Mouse (Mus musculus) gastrocnemius, adult 18-20 months (tissue): ENCODE measurements around the gene Rack1. TPM values are rescaled to one million over a fixed set of nuclear protein-coding genes. Genes with fewer than 3 reads are reported as not detected.
"Not testable (repeated sequence)": the region's sequence is repeated elsewhere in the genome, so short reads cannot be mapped to it uniquely, and the experiment has no call there.

ENCODE experiments used
- DNase-seq: peaks from one replicate; pipeline ENCODE4 v3.0.0; 2021; ENCODE audit warnings: low spot score
- total RNA-seq, 2 experiments: library from RNA; stranded (reverse); gene quantifications; 2 replicates each; pipeline ENCODE4 v1.2.3; 2021

Gene Rack1
- total RNA-seq, 2 experiments from 2014 or later: 383 to 411 TPM

- no peak for DNase-seq
Measured at GRCm38 (mm10) chr11:48817794-48818193, 17.7 kb downstream of the Rack1 start.

DNA sequence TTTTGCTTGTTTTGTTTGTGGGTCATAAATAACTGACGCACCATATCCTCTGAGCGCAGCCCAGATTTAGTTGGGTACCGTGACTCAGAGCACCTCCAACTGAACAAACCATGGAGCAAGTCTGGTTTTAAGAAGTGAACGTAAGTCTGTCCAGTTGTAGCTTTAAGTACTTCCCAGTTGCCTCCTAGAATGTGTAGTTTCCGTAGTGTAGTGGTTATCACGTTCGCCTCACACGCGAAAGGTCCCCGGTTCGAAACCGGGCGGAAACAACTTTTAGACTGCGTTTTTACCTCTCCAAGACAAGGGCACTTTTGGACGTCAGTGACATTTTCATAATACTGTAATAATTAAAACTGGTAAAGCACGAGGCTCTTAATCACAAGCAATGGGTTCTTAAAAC lies 18.2 kb downstream of the Rack1 start:
- DNase-seq: peak; percentile 92

DNA sequence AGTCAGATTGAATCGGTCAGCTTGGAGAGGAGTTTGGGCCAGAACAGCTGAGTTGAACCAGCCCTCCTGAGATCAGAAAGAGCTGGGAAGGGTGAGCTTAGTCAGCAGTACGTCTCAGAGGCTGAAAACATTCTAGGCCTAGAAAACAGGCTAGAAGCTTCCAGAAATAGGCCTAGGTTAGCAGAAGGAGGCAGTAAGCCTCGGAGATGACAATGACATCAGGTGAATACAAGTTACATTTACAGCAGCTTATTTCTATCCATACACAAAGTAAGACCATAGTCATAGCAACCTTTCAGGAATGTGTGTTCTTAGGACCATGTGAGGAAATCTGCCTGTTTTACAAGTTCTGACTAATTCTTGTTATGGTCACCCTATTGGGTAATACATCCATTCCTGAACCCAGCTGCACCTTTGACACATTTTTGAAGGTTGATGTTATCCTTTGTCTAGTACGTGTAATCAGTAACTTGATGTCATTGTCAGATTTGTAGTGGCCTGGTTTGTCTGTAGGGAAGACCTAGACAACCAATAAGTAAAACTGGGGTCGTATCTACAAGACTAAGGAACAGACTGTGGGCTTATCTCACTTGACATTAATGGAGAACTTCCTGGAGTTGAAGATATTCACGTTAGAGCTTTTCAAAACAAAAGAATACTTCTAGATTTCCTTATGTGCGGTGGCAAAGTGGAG lies 19.6 kb downstream of the Rack1 start:
- DNase-seq: no peak

DNA sequence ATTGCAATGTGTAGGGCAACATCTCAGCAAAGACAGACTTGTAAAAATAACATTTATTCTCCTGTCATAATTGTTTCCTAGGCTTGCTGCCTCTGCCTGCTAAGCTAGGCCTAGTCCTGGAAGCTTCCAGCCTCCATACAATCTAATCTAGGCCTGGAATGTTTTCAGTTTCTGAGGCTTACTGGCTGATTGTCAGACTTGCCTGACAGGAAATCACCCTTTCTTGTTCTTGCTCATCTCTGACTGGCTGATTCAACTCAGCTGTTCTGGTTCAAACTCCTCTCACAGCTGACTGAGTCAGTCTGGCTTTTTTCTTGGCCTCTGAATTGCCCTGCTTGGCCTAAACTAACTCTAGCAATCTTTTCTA lies 20.2 kb downstream of the Rack1 start:
- no peak for DNase-seq

- DNase-seq: not testable (repeated sequence)
Measured at GRCm38 (mm10) chr11:48821299-48821698, 21.2 kb downstream of the Rack1 start.

DNA sequence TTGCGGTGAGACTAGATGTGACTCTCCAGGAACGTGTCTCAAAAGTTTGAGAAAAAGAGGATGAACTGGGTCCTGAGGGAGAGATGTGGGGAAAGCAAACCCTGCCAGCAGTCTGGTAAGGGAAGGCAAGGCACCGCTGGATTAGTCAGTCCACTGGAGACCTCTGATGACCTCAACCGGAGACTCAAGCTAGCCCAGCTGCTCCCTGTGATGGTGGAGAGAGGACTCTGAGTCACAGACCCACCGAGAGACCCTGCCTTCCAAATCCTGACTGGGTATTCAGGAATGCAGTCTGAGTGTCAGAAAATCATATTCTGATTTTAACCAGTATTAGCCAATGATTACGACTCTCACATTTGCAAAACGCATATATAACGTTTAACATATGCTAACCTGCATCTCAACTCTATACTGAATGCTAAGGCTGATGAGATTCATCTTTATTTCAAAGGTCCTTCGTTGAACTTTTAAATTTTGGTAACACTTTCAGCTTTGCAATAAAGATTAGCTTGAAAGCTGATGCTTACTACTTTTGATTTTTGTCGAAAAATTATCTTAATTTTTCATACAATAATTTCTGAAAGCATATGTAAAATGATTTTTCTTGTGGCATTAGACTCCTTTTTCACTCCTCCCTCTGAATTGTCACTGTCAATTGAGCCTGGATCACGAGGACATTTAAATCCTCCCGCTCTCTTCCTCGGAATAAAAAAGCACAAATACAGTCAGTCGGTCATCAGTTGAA lies 22.8 kb downstream of the Rack1 start:
- no peak for DNase-seq

- peak; percentile 60 for DNase-seq
Measured at GRCm38 (mm10) chr11:48823536-48823972, 23.4 kb downstream of the Rack1 start.

DNA sequence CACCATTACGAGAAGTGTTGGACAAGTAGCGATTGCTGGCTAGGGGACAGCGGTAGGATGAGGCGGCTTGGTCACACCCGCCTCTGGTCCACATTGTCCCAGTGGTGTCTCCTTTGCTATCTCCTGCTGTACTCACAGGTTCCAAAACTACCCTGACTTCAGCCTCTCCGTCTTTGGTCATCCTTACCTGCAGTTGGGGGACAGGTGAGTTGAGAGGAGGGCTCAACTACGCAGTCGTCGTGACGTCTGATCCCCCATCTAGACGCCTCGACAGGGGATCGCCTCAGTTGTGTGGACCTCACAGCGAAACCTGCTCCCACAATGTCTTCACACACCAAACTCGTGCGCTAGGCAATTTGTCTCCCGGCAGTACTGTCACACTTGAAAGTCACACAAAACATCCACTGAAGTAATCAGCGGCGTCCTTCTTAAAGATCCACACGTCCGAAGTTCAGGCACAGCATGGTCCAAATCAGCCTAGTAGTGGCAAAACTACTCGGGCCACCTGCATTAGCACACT lies 24.2 kb downstream of the Rack1 start:
- no peak for DNase-seq

DNA sequence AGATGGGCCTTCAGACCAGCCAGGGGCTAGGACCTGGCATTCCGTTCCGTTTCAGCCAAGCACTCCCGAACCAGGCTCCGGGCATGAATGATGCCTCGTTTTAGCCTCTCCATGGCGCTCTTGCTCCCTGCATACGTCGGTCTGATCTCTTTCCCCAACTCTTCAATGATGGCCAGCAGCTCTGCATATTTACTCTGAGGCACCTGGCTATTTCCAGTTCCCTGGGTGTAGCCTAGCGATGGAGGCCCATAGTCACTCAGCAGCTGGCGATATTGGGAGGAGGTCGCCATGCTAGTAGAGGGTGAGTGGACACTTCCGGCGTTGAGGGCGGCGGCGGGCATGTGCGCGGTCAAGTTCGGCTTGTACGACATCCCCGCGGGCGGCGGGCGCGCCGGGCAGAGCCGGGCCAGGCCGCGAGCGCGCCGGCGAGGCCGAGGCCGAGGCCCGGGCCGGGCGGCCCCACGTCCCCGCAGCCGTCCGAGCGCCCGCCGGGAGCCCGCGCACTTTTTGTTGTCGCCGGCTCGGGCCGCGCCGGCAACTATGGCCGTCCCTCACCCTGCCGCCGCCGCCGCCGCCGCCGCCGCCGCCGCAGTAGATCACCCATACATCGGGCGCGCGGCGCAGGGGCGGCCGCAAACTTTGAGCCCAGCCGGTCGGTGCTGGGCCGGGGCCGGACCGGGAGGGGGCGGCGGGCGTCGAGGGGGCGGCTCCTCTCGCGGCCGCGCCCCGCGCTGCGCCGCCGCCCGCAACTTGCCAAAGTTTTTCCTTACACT lies 26.0 kb downstream of the Rack1 start, which contains the start of the genes Trim7 and Gm12184:
Gene Trim7, plus strand, starts transcription at position 162 of the 773 bp plus-strand sequence.
Gene Gm12184, minus strand, starts transcription at position 677 of the 773 bp plus-strand sequence.
- not testable (repeated sequence) for DNase-seq

- no peak for DNase-seq
Measured at GRCm38 (mm10) chr11:48826752-48827096, 26.6 kb downstream of the Rack1 start.

- DNase-seq: no peak
Measured at GRCm38 (mm10) chr11:48827926-48828325, 27.8 kb downstream of the Rack1 start.

- no peak for DNase-seq
Measured at GRCm38 (mm10) chr11:48830279-48830678, 30.1 kb downstream of the Rack1 start.

- no peak for DNase-seq
Measured at GRCm38 (mm10) chr11:48831273-48831672, 31.1 kb downstream of the Rack1 start.

DNA sequence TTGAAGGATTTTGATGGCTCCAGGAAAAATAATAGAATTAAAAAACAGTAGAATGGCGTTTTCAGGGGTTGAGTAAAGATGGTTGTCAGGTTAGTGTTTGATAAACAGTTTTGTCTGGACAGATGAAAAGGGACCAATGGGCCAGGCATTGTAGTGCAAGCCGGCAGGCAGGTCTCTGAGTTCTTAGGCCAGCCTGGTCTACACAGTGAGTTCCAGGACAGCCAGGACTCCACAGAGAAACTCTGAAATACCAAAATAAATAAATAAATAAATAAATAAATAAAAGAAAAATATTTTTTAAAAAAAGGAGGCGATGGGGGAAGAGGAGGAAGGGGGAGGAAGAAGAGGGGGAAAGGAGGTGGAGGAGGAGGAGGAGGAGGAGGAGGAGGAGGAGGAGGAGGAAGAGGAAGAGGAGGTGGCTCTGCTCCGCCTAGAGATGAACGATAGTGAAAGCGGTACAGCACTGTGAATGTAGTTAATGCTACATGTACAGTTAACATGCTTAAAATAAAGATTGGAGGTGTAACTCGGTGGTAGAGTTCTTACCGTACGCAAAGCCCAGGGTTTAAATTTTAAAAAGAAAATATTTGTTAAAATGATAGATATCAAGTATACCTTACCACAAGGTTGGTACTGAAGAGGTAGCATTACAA lies 33.1 kb downstream of the Rack1 start:
- no peak for DNase-seq

DNA sequence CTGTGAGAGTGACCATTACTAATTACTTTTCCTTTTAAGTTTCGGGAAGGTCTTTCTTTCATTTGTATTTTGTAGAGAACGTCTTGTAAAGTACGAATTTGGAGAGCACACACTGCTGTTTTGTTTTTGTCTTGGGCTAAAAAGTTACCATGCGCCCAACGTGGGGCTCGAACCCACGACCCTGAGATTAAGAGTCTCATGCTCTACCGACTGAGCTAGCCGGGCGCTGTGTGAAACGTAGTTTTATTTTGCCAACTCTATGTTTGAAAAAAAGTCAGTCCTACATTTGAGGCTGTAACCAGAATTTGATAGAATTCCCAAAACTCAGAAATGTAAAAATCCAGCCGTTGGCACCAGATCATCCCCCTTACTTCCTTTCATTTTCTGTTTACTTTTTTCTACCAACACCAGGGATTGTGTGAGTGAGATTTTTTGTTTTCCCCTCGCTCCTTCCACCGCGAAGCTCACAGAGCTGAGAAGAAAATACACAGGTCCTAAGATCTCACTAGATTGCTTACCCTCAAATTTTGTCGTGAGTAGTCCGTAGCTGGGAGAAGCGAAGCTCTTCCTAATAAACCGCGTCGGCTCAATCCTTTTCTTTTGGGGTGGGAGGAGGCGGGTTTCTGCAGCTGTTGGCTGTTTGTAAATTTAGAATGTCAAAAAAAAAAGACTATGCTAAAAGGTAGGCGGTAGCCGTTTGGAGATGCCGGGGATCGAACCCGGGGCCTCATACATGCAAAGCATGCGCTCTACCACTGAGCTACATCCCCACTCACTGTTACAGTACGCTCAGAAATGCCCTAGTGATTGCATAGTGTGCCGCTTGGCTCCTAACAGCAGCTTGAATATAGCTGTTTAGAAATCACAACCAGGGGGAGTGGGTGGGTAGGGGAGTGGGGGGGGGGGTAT lies 33.9 kb downstream of the Rack1 start:
- peak; percentile 89 for DNase-seq

DNA sequence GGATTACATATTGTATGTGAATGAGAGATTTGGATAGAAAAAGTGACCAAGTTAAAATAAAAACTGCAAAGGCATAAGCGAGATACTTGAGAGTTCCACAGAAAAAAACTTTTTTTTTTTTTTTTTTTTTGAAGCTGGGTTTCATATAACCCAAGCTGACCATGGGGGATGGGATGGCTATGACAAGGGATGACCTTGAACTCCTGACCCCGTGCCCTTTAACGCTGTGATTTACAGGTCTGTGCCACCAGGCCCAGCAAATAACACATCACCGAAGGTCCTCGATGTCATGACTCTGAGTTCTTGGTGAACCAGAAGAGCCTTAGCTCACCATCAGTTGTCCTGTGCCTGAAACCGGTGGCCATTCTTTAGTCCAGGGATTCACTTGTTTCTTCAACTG lies 35.8 kb downstream of the Rack1 start:
- DNase-seq: no peak

DNA sequence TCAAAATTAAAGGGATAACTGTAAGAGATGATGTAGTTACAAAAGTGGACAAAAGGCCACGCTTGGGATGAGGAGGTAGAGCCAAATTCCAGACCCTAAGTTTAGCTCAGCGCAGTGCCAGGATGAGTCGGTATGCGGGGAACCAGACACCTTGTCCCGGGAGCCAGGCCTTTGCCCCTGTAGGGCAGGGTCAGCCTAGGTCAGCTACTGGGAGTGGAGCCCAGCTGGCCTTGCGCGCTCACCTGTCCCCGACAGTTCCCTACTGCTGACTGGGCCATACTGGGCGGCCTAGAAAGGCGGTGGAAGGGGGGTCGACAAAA lies 36.8 kb downstream of the Rack1 start:
- peak; percentile 87 for DNase-seq

DNA sequence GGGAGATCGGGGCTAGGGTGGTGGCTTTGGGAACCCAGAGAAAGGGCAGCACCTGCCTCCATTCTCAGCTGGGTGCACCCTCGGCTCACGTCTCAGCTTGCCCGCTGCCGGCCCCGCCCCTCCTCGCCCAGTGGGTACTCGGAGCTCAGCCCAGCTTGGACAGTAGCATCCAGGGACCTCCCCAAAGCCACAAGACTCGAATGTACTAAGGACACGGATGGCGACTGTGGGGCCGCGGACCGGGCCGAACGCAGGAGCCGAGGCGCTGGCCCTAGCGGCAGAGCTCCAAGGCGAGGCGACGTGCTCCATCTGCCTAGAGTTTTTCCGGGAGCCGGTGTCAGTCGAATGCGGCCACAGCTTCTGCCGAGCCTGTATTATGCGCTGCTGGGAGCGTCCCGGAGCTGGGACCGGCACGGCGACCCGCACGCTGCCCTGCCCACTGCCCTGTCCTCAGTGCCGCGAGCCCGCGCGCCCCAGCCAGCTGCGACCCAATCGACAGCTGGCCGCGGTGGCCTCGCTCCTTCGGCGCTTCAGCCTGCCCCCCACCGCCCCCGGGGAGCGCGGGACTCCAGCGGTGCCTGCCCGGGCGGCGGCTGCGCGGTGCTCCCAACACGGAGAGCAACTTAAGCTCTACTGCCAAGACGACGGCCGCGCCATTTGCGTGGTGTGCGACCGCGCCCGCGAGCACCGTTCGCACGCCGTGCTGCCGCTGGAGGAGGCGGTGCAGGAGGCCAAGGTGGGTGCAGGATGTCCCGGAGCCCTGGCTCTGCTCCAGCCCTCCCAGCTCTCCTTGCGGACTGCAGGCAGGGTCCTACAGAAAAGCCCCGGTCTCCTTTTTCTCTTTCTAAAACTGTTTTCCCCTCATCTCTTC lies 37.4 kb downstream of the Rack1 start:
- peak; percentile 57 for DNase-seq

DNA sequence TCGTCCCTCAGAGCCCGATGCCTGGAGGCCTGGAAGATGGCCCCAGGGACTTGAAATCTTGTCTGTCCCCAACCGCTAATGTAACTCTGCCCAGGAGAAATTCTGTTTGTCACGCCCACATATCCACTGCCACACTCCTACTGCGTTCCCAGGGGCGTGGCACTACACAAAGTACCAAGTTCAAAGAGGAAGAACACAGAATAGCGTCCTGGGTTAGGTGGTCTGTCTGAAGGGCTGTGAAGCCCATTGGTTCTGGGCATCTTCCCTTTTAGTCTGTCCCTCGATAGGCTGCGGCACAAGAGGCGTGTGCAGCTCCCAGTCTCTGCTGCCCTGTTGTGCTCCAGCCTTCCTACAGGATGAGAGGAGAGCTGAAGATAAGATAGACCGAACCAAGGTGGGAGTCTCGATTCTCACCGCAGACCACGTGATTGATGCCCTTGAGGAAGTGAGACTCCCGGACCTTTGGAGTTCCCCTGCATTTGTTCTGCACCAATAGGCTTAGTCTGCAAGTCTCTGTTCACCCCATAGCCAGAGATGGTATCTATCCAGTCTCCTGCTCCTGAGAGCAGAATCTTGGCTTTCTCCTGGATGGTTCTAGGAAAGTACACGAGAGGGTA lies 38.2 kb downstream of the Rack1 start:
- no peak for DNase-seq
